Mouse (Mus musculus) thymus, postnatal 25 days (tissue): ENCODE measurements around the gene Cd164l2.

Experiments
- DNase-seq: peaks from one replicate; pipeline ENCODE4 v3.0.0; 2022

Gene Cd164l2

GRCm38 (mm10) chr4:133226073-133226472 lies 14.1 kb downstream of the Cd164l2 start:
- DNase-seq = no peak

GRCm38 (mm10) chr4:133227636-133228035 lies 15.7 kb downstream of the Cd164l2 start:
- no peak for DNase-seq

- DNase-seq = no peak
These were observed 17.7 kb downstream of the Cd164l2 start for GRCm38 (mm10) chr4:133229582-133229981.

DNA sequence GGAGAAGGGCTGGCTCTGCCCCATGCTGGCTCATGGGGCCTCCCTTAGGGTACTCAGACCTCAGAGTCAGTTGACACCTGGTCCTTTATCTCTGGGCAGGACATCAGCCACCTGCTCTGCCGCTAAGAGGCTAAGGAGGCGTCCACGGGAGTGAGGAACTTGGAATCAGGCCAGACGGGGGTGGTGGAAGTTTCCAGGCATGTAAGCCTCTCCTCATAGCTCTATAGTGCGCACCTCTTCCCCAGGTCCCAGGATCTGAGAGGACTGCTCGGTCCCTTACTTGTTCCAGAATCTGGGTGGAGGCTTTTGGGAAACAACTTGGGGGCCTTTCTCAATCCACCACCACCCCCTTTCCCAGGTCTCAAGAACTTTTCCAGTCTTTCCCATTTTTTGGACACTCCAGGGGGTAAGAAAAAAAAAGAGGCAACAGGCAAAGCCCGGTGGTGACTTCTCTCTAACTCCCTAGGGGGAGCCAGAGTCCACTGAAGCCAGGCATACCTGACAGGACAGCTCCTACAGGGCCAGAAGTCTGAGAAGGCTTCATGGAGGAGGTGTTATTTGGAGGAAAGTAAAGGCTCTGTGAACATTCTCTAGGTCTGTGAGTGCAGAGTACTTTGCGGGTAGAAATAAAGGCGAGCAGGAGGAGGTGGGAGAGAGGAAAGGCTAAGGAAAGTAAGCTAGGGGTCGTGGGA lies 21.5 kb downstream of the Cd164l2 start:
- peak; percentile 69 for DNase-seq

DNA sequence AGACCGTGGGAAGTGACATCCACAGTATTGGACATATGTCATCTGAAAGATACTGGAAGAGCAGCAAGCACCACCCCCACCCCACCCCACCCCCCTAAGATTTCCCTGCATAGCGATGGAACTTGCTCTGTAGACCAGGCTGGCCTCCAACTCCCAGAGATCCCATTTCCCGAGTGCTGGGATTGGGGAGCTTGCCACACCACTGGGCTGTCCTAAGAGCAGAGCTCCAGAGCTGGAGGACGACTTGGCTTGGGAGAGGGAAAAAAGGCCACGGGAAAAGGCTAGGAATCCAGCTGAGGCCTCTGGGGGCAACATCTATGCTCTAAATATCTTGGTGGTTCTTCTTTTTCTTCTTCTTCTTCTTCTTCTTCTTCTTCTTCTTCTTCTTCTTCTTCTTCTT lies 22.8 kb downstream of the Cd164l2 start:
- no peak for DNase-seq

DNA sequence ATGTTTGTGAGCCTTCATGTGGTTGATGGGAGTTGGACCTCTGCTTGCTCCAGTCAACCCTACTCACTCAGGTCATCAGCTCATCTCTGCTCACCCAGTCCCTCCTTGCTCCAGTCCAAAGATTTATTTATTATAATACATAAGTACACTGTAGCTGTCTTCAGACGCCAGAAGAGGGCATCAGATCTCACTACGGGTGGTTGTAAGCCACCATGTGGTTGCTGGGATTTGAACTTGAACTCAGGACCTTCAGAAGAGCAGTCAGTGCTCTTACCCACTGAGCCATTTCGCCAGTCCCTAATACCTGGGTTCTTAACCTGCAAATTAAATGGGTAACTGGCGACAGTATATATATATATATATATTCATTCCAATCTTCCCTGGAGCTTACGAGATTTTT lies 23.5 kb downstream of the Cd164l2 start:
- no peak for DNase-seq

DNA sequence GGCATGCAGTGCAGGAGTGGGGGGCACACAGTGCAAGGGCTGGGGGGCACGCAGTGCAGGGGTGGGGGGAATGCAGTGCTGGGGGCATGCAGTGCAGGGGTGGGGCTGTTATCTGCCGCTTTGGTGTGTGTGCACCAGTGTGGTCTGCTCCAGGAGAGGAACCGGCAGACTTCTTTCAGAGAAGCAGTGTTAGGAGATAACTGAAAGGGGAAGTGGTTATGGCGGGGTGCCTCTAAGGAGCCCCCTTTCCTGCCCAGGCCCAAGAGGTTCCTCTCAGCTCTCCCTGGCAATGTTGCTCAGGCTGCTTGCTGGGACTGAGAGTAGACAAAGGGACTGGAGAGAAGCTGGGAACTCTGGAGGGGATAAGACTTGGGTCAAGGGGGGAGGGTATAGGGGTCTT lies 26.0 kb downstream of the Cd164l2 start:
- peak; percentile 65 for DNase-seq

GRCm38 (mm10) chr4:133240490-133240921 lies 28.6 kb downstream of the Cd164l2 start, which contains the start of gene Map3k6:
Map3k6 (plus strand) TSS chr4:133240818.
- DNase-seq = peak; percentile 24

GRCm38 (mm10) chr4:133240934-133241908 lies 29.3 kb downstream of the Cd164l2 start:
- DNase-seq = peak; percentile 91

DNA sequence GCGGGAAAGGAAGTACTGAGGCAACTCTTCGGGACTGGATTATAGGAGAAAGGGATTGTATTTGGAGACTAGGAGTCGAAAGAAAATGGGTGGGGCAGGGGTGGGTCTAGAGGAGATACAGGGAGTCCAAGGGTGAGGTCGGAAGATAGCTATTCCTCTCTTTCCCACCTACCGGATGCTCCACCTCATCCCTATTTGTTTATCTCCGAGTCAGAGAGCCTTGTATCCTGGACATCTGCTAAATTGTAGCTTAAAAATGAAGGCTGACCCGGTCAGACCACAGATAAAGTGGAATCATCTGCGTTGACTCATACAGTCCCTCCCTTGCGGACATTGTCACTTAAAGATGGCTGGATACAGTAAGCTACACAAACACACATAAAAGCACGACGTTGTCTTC lies 30.0 kb downstream of the Cd164l2 start:
- no peak for DNase-seq

- no peak for DNase-seq
These were observed 30.8 kb downstream of the Cd164l2 start for GRCm38 (mm10) chr4:133242710-133243109.

DNA sequence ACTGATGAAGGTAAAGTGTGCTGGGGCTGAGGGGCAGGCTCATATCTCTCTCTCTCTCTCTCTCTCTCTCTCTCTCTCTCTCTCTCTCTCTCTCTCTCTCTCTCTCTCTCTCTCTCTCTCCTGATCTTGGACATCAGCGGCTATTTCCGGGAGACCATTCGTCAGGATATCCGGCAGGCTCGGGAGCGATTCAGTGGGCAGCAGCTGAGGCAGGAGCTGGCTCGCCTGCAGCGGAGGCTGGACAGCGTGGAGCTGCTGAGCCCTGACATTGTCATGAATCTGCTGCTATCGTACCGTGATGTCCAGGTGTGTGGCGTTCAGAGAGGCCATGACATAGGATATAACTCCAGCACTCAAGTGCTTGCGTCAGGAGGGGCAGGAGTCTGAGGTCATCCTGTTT lies 31.6 kb downstream of the Cd164l2 start:
- no peak for DNase-seq

DNA sequence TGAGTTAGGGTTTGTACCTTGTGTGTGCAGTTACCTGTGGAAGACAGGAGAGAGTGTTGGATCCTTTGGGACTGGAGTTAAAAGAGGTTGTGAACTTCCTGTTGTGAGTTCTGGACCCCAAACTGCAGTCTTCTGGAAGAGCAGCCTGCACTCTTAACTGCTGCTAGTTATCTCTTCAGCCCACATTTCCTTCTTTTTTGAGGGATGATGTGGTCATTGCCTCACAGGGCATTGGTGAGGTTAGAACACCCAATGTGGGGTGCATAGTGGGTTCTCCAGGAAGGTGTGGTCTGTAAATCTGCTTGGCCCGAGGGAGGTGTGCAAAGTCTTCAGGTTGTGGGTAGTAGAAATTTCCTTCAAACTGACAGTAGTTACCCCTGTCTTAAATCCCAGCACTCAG lies 32.4 kb downstream of the Cd164l2 start:
- no peak for DNase-seq

DNA sequence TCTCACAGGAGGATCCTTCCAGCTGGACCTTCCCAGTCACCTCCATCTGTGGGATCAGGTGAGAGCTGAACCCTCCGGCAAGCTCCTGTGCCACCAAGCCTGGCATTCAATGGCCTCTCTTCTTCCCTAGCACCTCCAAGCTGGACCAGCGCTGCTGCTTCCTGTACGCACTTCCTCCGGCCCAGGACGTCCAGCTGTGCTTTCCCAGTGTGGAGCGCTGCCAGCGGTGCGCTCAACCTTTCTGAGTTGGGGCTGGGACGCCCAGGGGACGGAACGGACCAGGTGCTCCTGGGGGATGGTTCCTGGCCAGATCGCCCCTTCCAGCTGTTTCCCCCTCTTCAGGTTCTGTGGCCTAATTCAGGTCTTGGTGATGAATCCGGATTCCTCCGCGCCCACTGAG lies 35.1 kb downstream of the Cd164l2 start:
- DNase-seq = no peak

- no peak for DNase-seq
These were observed 36.0 kb downstream of the Cd164l2 start for GRCm38 (mm10) chr4:133247806-133248449.

DNA sequence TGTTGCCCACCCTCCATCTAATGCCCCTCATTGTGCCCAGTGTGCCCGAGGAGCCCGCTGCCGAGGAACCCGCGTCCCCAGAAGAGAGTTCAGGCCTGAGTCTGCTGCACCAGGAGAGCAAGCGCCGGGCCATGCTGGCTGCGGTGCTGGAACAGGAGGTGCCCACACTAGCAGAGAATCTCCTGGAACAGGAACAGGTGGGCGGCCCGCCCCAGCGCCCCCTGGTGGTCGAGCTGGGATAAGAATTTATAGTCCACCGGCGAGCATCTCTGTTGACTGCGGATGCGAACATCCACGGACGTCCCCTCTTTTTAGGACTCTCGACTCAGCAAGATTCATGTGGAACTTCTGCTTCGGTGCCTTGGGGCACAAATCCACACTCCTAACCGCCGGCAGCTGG lies 38.7 kb downstream of the Cd164l2 start:
- DNase-seq = peak; percentile 90

DNA sequence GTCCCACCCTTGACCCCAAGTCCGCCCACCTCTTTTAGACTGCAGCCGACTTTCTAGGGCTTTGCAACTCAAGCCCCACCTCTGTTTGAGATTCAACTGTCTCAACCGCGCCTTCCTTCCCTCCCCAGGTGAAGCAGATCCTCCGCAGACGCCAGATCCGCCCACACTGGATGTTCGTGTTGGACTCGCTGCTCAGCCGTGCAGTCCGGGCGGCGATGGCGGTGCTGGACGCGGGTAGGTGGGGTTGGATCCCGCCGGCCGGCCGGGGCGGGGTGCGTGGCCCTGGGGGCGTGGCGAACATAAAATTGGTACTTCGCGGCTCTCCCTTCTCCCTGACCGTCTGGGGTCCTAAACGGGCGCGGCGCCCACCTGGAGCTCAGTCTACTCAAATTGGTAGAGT lies 39.3 kb downstream of the Cd164l2 start:
- DNase-seq = no peak

DNA sequence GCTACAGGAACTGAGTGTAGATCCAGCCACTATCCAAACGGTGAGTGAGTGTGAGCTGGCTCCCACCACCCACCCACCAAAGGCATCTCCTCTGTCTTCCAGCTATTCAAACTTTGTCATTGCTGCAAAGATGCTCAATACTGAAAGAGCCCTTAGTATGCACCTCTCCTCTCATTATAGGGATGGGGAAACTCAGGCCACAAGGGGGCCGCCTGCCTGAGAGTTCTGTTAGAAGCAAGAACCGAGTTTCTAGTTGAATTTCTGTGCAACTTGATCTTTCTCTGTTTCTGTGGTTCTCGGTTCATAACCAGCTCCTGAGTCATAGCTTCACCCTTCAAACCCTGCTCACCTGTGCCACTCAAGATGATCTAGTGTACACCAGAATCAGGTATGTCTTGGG lies 40.2 kb downstream of the Cd164l2 start:
- DNase-seq = no peak

- DNase-seq = no peak
These were observed 41.5 kb downstream of the Cd164l2 start for GRCm38 (mm10) chr4:133253412-133253811.

DNA sequence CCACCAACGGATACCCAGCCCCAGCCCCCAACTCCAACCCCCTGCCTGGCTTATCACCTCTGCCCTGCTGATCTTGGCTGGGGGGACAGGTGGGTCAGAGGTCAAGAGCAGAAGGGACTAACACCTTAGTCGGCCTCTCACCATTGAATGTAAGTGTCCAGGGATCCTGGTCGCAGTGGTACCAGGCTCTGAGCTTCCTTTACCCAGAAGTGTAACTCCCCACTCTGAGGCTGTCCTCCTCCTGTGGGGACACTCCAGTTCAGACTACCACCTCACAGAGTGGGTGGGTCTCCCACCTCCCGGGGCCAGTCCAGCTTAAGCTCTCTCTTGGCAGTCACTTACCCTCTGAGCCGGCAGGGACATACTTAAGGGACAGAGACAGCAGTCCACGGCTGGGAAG lies 43.5 kb downstream of the Cd164l2 start:
- no peak for DNase-seq

- no peak for DNase-seq
These were observed 44.9 kb downstream of the Cd164l2 start for GRCm38 (mm10) chr4:133256820-133257219.

GRCm38 (mm10) chr4:133257230-133257629 lies 45.3 kb downstream of the Cd164l2 start:
- no peak for DNase-seq

GRCm38 (mm10) chr4:133257798-133258408 lies 46.0 kb downstream of the Cd164l2 start:
- no peak for DNase-seq
